Mouse (Mus musculus): ENCODE results near the gene Ctsa. TPM values are rescaled to one million over a fixed set of nuclear protein-coding genes. Genes with fewer than 3 reads are reported as not detected.

The Ctsa gene
- polyA plus RNA-seq, 1 experiment = 7.3 TPM

- Histone ChIP-seq H3K36me3 (ENCODE audit: control insufficient read depth) (peaks cover 29% of the 10 kb centered on the region), H3K9me3 (ENCODE audit: control insufficient read depth, low read length) (no peaks in the 10 kb centered on the region), H3K4me3 (replicated peaks) (peak overlapping the region; percentile 91), H3K27me3 (ENCODE audit: control insufficient read depth) (no peaks in the 10 kb centered on the region), H3K4me1 (ENCODE audit: control insufficient read depth) (peaks cover 29% of the 10 kb centered on the region)
- TF ChIP-seq GATA1 (IDR thresholded peaks at IDR 0.05; ENCODE audit: low read length) (no peak), TAL1 (IDR thresholded peaks at IDR 0.05; ENCODE audit: low read length) (no peak)
These were observed 46.0 kb downstream of the Ctsa start for GRCm38 (mm10) chr2:164878509-164879227.

DNA sequence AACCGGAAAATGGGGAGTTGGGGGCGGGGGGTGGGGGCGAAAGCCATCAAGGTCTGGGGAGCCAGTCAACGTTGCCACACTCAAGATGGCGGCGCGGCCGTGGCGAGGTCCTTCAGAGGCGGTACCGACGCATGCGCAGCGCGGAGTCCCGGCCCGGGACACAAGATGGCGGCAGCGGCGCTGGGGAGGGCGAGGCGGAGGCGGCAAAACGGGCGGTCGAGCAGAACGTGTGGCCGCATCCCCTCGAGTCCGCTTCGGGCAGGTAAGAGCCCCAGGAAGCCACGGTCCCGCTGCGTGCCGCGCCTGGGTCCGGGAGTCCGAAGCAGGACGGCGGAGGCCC is 46.5 kb downstream of the Ctsa start, which contains the start of gene Pcif1:
Gene Pcif1, plus strand, starts transcription at position 77 of the 340 bp plus-strand sequence.
- H3K27me3 ChIP-seq (ENCODE audit: control insufficient read depth) = no peaks in the 10 kb centered on the region
- peaks cover 35% of the 10 kb centered on the region for H3K36me3 ChIP-seq (ENCODE audit: control insufficient read depth)
- H3K4me1 ChIP-seq (ENCODE audit: control insufficient read depth) = peaks cover 29% of the 10 kb centered on the region
- H3K9me3 ChIP-seq (ENCODE audit: control insufficient read depth, low read length) = no peaks in the 10 kb centered on the region
- H3K4me3 ChIP-seq (replicated peaks) = peak within 1 kb of the TSS; percentile 91
- TF ChIP-seq GATA1 (IDR thresholded peaks at IDR 0.05; ENCODE audit: low read length) (no peak), TAL1 (IDR thresholded peaks at IDR 0.05; ENCODE audit: low read length) (no peak)

DNA sequence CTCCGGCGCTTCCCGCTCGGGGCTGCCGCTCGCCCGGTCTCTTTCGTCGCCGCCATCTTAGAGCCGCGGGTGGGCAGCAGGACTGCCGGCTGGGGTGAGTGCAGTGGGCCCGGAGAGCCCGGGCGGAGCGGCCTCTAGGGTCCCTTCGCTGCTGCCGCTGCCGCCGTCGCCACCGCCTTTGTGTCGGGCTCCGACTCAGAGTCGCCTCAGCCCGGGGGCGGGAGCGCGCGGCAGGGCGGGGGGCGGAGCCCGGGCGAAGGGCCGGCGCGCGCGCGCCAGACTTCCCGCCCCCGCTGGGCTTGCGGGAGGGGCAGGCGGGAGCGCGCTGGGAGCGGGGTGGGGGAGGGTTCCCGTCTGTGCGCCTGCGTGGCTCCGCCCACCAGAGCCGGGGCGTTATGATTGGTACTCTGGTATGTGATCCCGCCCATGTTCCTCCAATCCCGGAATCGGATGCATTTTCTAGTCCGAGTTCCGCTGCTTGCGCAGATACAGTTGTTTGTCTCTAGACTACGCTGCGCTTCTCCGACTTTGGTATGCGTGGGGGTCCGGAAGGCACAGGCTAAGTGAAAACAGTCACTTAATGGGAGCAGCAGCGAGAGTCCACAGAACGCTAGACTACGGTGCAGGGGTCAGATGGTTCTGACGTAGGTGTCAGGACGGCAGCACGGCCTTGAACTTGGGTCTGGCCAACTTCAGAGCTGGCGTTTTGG is 47.0 kb downstream of the Ctsa start:
- Histone ChIP-seq H3K9me3 (ENCODE audit: control insufficient read depth, low read length) (no peaks in the 10 kb centered on the region), H3K4me1 (ENCODE audit: control insufficient read depth) (peaks cover 29% of the 10 kb centered on the region), H3K4me3 (replicated peaks) (peak overlapping the region; percentile 91), H3K36me3 (ENCODE audit: control insufficient read depth) (peaks cover 40% of the 10 kb centered on the region), H3K27me3 (ENCODE audit: control insufficient read depth) (no peaks in the 10 kb centered on the region)
- TF ChIP-seq TAL1 (IDR thresholded peaks at IDR 0.05; ENCODE audit: low read length) (no peak), GATA1 (IDR thresholded peaks at IDR 0.05; ENCODE audit: low read length) (no peak)

DNA sequence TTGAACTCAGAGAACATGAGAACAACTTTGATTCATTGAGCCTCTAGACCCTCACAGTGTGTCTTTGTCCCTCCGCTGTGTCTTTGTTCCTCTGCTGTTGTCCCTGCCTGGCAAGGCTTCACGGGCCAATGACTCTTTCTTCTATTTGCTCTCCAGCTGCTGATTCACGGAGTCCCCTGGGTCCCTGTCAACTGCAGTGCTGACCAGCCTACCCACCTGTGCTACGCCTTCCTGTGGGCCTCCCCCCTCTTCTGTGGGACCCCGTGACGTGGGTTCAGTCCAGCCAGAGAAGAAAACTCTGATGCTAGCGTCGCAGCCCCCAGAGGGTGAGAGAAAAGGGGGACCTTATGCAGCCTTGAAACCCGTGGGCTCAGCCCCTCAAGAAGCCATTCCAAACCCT is 49.9 kb downstream of the Ctsa start:
- TF ChIP-seq GATA1 (IDR thresholded peaks at IDR 0.05; ENCODE audit: low read length) (no peak), TAL1 (IDR thresholded peaks at IDR 0.05; ENCODE audit: low read length) (no peak)
- Histone ChIP-seq H3K9me3 (ENCODE audit: control insufficient read depth, low read length) (no peaks in the 10 kb centered on the region), H3K36me3 (ENCODE audit: control insufficient read depth) (peaks cover 63% of the 10 kb centered on the region), H3K27me3 (ENCODE audit: control insufficient read depth) (no peaks in the 10 kb centered on the region), H3K4me1 (ENCODE audit: control insufficient read depth) (peaks cover 23% of the 10 kb centered on the region), H3K4me3 (replicated peaks) (no peak overlapping the region)

DNA sequence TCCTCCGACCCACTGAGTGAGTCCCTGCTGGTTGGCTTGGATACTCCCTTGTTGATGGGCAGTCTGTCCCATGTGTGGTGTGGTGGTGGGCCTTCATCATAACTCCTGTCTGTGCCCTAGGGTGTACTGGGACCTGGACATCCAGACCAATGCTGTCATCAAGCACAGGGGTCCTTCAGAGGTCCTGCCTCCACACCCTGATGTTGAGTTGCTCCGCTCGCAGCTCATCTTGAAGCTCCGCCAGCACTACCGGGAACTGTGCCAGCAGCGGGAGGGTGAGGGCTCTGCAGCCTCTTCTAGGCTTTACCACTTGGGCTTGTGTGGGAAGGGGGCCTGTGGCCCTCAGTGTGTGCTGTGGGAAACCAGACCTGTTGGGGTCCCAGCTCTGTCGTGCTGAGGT is 53.1 kb downstream of the Ctsa start:
- TF ChIP-seq GATA1 (IDR thresholded peaks at IDR 0.05; ENCODE audit: low read length) (no peak), TAL1 (IDR thresholded peaks at IDR 0.05; ENCODE audit: low read length) (no peak)
- peaks cover 92% of the 10 kb centered on the region for H3K36me3 ChIP-seq (ENCODE audit: control insufficient read depth)
- no peaks in the 10 kb centered on the region for H3K27me3 ChIP-seq (ENCODE audit: control insufficient read depth)

DNA sequence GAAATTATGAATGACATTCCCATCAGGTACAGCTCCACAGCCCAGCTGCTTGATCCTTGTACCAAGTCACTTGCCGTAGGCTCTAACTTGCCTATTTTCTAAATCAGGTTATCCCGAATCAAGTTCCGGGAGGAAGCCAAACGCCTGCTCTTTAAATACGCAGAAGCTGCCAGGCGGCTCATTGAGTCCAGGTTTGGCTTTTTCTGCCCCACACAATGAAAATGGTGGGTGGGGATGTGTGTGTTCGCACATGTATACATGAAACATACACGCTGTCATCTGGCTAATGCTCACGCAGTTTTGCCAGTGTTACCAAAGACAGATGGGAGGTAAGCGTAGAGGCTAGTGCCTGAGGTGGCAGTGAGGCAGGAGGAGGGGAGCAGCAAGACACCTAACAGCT is 53.9 kb downstream of the Ctsa start:
- Histone ChIP-seq H3K4me1 (ENCODE audit: control insufficient read depth) (peaks cover under 1% of the 10 kb centered on the region; the same call in 1 of the 2 replicates), H3K9me3 (ENCODE audit: control insufficient read depth, low read length) (no peaks in the 10 kb centered on the region), H3K4me3 (replicated peaks) (no peak overlapping the region), H3K36me3 (ENCODE audit: control insufficient read depth) (peaks cover 93% of the 10 kb centered on the region), H3K27me3 (ENCODE audit: control insufficient read depth) (no peaks in the 10 kb centered on the region)
- TF ChIP-seq GATA1 (IDR thresholded peaks at IDR 0.05; ENCODE audit: low read length) (no peak), TAL1 (IDR thresholded peaks at IDR 0.05; ENCODE audit: low read length) (no peak)

More for the DNA sequence above, 53.1 kb downstream of the Ctsa start:
- H3K9me3 ChIP-seq (ENCODE audit: control insufficient read depth, low read length) = no peaks in the 10 kb centered on the region
- no peak overlapping the region for H3K4me3 ChIP-seq (replicated peaks)
- peaks cover 9% of the 10 kb centered on the region for H3K4me1 ChIP-seq (ENCODE audit: control insufficient read depth)

DNA sequence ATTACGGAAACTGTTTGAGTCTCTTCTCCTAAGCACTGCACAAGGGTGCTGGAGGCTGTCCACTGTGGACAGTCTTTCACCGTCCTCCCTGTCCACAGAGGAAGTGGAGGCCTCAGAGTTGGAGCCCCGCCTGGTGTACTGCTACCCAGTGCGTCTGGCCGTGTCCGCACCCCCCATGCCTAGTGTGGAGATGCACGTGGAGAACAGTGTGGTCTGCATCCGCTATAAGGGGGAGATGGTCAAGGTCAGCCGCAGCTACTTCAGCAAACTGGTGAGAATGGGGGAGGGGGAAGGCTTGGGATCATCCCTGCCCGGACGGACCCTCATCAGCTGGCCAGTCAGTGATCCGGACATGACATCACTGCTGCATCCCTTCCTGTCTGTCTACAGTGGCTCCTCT is 56.3 kb downstream of the Ctsa start:
- H3K4me3 ChIP-seq (replicated peaks) = no peak overlapping the region
- TF ChIP-seq TAL1 (IDR thresholded peaks at IDR 0.05; ENCODE audit: low read length) = no peak
- no peak for TF ChIP-seq GATA1 (IDR thresholded peaks at IDR 0.05; ENCODE audit: low read length)
- H3K36me3 ChIP-seq (ENCODE audit: control insufficient read depth) = peaks cover 100% of the 10 kb centered on the region
- H3K9me3 ChIP-seq (ENCODE audit: control insufficient read depth, low read length) = no peaks in the 10 kb centered on the region
- H3K4me1 ChIP-seq (ENCODE audit: control insufficient read depth) = no peaks in the 10 kb centered on the region
- no peaks in the 10 kb centered on the region for H3K27me3 ChIP-seq (ENCODE audit: control insufficient read depth)

- no peaks in the 10 kb centered on the region for H3K9me3 ChIP-seq (ENCODE audit: control insufficient read depth, low read length)
- no peaks in the 10 kb centered on the region for H3K27me3 ChIP-seq (ENCODE audit: control insufficient read depth)
- H3K4me3 ChIP-seq (replicated peaks) = no peak overlapping the region
- no peak for TF ChIP-seq GATA1 (IDR thresholded peaks at IDR 0.05; ENCODE audit: low read length)
- no peak for TF ChIP-seq TAL1 (IDR thresholded peaks at IDR 0.05; ENCODE audit: low read length)
- H3K36me3 ChIP-seq (ENCODE audit: control insufficient read depth) = peaks cover 100% of the 10 kb centered on the region
- no peaks in the 10 kb centered on the region for H3K4me1 ChIP-seq (ENCODE audit: control insufficient read depth)
These were observed 57.3 kb downstream of the Ctsa start for GRCm38 (mm10) chr2:164889960-164890359.

Other genes starting within 250 kb of the Ctsa start
- gene Wfdc6a, start 247.4 kb upstream of the Ctsa start, polyA plus RNA-seq (2012) = not detected in 2 replicates
- not detected in 2 replicates for gene Eppin, start 239.3 kb upstream of the Ctsa start, polyA plus RNA-seq (2012)
- not detected in 2 replicates for gene Wfdc6b, start 219.4 kb upstream of the Ctsa start, polyA plus RNA-seq (2012)
- not detected in 2 replicates for gene Wfdc8, start 219.2 kb upstream of the Ctsa start, polyA plus RNA-seq (2012)
- 0.05 TPM in 1 of 2 replicates, not detected in the other for gene Wfdc16, start 194.1 kb upstream of the Ctsa start, polyA plus RNA-seq (2012)
- gene Wfdc10, start 176.8 kb upstream of the Ctsa start, polyA plus RNA-seq (2012) = not detected in 2 replicates
- not detected in 2 replicates for gene Wfdc9, start 176.3 kb upstream of the Ctsa start, polyA plus RNA-seq (2012)
- not detected in 2 replicates for gene Wfdc11, start 158.8 kb upstream of the Ctsa start, polyA plus RNA-seq (2012)
- gene Wfdc13, start 147.8 kb upstream of the Ctsa start, polyA plus RNA-seq (2012) = not detected in 2 replicates
- not detected in 2 replicates for gene Spint4, start 134.4 kb upstream of the Ctsa start, polyA plus RNA-seq (2012)
- not detected in 2 replicates for gene Spint5, start 117.6 kb upstream of the Ctsa start, polyA plus RNA-seq (2012)
- gene Wfdc3, start 86.9 kb upstream of the Ctsa start, polyA plus RNA-seq (2012) = 0.04 and 0.07 TPM in 2 replicates
- 16.3 and 17.4 TPM in 2 replicates for gene Dnttip1, start 86.9 kb upstream of the Ctsa start, polyA plus RNA-seq (2012)
- gene Ube2c, start 63.0 kb upstream of the Ctsa start, polyA plus RNA-seq (2012) = 158 and 179 TPM in 2 replicates
- not detected in 2 replicates for gene Tnnc2, start 52.9 kb upstream of the Ctsa start, polyA plus RNA-seq (2012)
- 1.5 and 2.4 TPM in 2 replicates for gene Snx21, start 47.0 kb upstream of the Ctsa start, polyA plus RNA-seq (2012)
- 7.0 and 9.2 TPM in 2 replicates for gene Acot8, start 28.0 kb upstream of the Ctsa start, polyA plus RNA-seq (2012)
- 0.08 and 0.10 TPM in 2 replicates for gene Zswim3, start 27.8 kb upstream of the Ctsa start, polyA plus RNA-seq (2012)
- gene Zswim1, start 10.2 kb upstream of the Ctsa start, polyA plus RNA-seq (2012) = 0.69 and 0.71 TPM in 2 replicates
- not detected in 2 replicates for gene Spata25, start 4.3 kb upstream of the Ctsa start, polyA plus RNA-seq (2012)
- 0.10 and 0.14 TPM in 2 replicates for gene Neurl2, start 583 bp downstream of the Ctsa start, polyA plus RNA-seq (2012)
- 0.32 and 0.70 TPM in 2 replicates for gene Pltp, start 24.8 kb downstream of the Ctsa start, polyA plus RNA-seq (2012)
- 24.3 and 28.7 TPM in 2 replicates for gene Pcif1, start 46.4 kb downstream of the Ctsa start, polyA plus RNA-seq (2012)
- 5.2 and 5.8 TPM in 2 replicates for gene Zfp335, start 78.9 kb downstream of the Ctsa start, polyA plus RNA-seq (2012)
- gene Mmp9, start 107.9 kb downstream of the Ctsa start, polyA plus RNA-seq (2012) = 0.04 TPM in 1 of 2 replicates, not detected in the other
- not detected in 2 replicates for gene Slc12a5, start 127.9 kb downstream of the Ctsa start, polyA plus RNA-seq (2012)
- gene Ncoa5, start 202.0 kb downstream of the Ctsa start, polyA plus RNA-seq (2012) = 1.7 and 1.8 TPM in 2 replicates
- gene Cd40, start 222.8 kb downstream of the Ctsa start, polyA plus RNA-seq (2012) = 0.02 TPM in 1 of 2 replicates, not detected in the other

Data from erythroblast, embryonic 14.5 days (primary cell).